Mouse (Mus musculus): ENCODE data around the gene N4bp3.

DNA sequence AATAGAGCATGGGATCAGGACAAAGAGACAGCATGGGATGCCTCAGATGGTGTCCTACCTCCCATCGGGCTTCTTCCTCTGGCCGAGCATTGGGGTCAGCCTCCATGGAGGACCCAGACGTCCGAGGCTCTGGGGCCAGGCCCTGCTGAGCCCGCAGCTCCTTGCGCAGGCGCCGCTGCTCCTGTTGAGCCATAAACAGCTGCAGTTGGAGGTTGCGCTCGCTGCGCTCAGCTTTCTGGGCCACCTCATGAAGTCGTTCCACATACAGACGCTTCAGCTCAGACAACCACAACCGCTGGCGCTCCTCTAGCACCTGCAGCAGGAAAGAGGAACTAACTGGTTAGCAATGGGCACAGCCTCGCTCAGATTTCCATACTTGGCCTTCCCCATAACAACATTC is 6.4 kb downstream of the N4bp3 start:
- TF ChIP-seq POLR2A (IDR thresholded peaks at IDR 0.05; ENCODE audit: extremely low read depth, insufficient read depth, low read length) (no peak), CTCF (IDR thresholded peaks at IDR 0.05; ENCODE audit: extremely low read depth, insufficient read depth, low read length) (no peak)
